Mouse (Mus musculus): ENCODE measurements around the gene Kansl1.

DNA sequence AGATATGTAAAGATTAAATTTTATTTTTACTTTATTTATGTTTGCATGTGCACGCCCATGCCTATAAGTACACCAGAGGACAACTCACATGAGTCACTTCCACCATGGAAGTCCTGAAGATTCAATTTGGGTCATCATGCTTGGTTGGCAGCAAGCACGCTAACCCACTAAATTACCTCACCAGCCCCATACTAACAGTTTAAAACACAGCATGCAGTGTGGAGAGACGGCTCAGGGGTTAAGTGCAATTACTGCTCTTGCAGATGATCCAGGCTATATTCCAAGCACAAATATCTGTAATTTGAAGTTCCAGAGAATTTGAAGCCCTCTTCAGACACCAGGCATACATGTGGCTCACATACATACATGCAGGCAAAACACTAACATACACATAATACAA lies 92.4 kb downstream of the Kansl1 start:
- TF ChIP-seq GATA1 (IDR thresholded peaks at IDR 0.05; ENCODE audit: borderline replicate concordance, low read length), result no peak
- TF ChIP-seq FLI1 (IDR thresholded peaks at IDR 0.05; ENCODE audit: low read length), result no peak
